9 mouse cellular contexts compared by ENCODE assay signal in the genomic region with DNA sequence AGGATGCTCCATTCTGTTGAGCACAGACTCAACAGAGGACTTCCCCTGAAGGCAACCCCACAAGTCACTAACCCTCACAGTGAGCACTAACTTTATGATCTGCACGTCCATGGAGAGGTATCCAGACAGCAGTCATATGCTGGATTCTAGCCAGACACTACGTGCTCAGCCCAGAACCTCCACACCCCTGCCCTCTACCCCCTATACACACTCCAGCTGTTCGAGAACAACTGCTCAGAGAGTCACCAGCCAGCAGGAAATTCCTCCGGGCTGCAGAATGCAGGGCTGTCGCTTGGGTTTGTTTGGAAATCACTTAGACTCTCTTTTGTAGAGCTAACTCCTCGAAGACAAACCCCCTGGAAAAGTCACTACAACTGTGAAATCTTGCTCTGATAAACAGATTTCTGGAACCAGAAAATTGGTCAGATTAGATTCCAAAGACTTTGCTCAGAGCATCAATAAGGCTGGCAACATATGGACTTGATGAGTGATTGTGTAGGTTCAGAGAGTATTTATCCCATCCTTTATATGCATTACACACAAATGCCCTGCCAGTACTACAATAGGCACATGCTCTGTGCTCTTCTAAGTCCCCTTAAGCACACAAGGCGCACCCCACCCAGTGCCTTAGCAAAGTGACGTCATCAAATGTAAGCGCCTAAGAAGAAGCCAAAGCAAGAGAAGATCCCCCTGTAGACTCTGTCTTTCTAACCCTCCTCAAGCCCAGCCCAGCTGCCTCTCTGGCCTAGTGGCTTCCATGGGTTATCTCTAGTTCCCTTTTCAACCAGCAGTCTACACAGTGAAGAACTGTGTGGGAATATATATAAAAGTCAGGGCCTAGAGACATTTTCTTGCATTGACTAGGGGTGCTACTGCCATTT.
DNase-seq lines count a peak whose midpoint lies in the region; ATAC-seq and TF ChIP-seq lines count a peak whose summit lies in the region.
"Had no signal": no experiment of that assay in that cellular context is flagged by ENCODE, and none has a peak within 500 bp of the region (broad histone marks: within the 10 kb centered on the region; RNA-seq: fewer than 3 reads in every experiment).

No protein-coding gene starts in this region.

- ATAC-seq in heart, embryonic 16.5 days (replicated peaks; ENCODE audit: extremely low read depth, insufficient read depth, low FRiP score): 0 out of 2 replicates have a peak, but pooled peaks have one; percentile 5
- ATAC-seq in limb, embryonic 14.5 days (ENCODE audit: low FRiP score, low read depth): peak; percentile 64
- ATAC-seq in erythroid progenitor cell, adult 5-6 weeks (replicated peaks; ENCODE audit: low FRiP score, poor library complexity, severe bottlenecking): no peak
- ATAC-seq: CD4-positive, CD25-positive, alpha-beta regulatory T cell, adult 4 months had no signal

- no peak for TF ChIP-seq POLR2A in limb, embryonic 14.5 days (IDR thresholded peaks at IDR 0.05; ENCODE audit: borderline replicate concordance, extremely low read depth, insufficient read depth, insufficient read length)

- H3K27ac ChIP-seq in heart, embryonic 16.5 days (ENCODE audit: low read length): peak overlapping the region; percentile 33; the same call in 1 of the 2 replicates
- H3K27ac ChIP-seq in limb, embryonic 14.5 days (replicated peaks; ENCODE audit: low read depth, low read length): 0 out of 2 replicates have a peak overlapping the region, but pooled peaks have one; percentile 1
- no peak overlapping the region for H3K27ac ChIP-seq in gastrocnemius, adult 2 months

- H3K4me2 ChIP-seq in heart, embryonic 16.5 days (ENCODE audit: low read depth, low read length): no peak overlapping the region
- H3K4me2 ChIP-seq in limb, embryonic 14.5 days (replicated peaks; ENCODE audit: low read depth, low read length, severe bottlenecking): no peak overlapping the region

- H3K36me3 ChIP-seq in heart, embryonic 16.5 days (ENCODE audit: control insufficient read depth, insufficient read depth): no peaks in the 10 kb centered on the region
- H3K36me3 ChIP-seq in limb, embryonic 14.5 days (ENCODE audit: control insufficient read depth, insufficient read depth, low read length): peaks cover 12% of the 10 kb centered on the region; the same call in 1 of the 2 replicates

- no peak overlapping the region for H3K4me3 ChIP-seq in heart, embryonic 16.5 days (ENCODE audit: low read length)
- no peak overlapping the region for H3K4me3 ChIP-seq in limb, embryonic 14.5 days (replicated peaks; ENCODE audit: low read length)
- no peak overlapping the region for H3K4me3 ChIP-seq in gastrocnemius, adult 2 months

- intact Hi-C loops in gastrocnemius, adult 2 months (cut with DNase I): no loop called here

- H3K9ac ChIP-seq in heart, embryonic 16.5 days (ENCODE audit: low read length): no peak overlapping the region
- H3K9ac ChIP-seq in limb, embryonic 14.5 days (ENCODE audit: low read depth, low read length, severe bottlenecking): no peak overlapping the region

- DNase-seq in heart, adult 8-10 months (ENCODE audit: low spot score): no peak
- DNase-seq in lung, postnatal 10 days: peak; percentile 65
- no peak for DNase-seq in lung, postnatal 14 days
- DNase-seq in limb, embryonic 14.5 days (ENCODE audit: low spot score): peak; percentile 65
- DNase-seq in thymus, postnatal 25 days: peak; percentile 41
- DNase-seq in gastrocnemius, adult 2 months: no peak

- H3K4me1 ChIP-seq in heart, embryonic 16.5 days (ENCODE audit: control insufficient read depth, insufficient read depth, low read length): peaks cover 42% of the 10 kb centered on the region
- peaks cover 34% of the 10 kb centered on the region for H3K4me1 ChIP-seq in limb, embryonic 14.5 days (ENCODE audit: control insufficient read depth, insufficient read depth, low read length)

- WGBS in heart, embryonic 16.5 days: 42% methylated on average over 9 of the region's 9 CpGs
- 41% methylated on average over 9 of the region's 9 CpGs for WGBS in limb, embryonic 14.5 days

- TF ChIP-seq CTCF in gastrocnemius, adult 2 months (IDR thresholded peaks at IDR 0.05): no peak

- no peaks in the 10 kb centered on the region for H3K27me3 ChIP-seq in heart, embryonic 16.5 days (ENCODE audit: control insufficient read depth, insufficient read depth, low read length)
- H3K27me3 ChIP-seq in limb, embryonic 14.5 days (ENCODE audit: control insufficient read depth, insufficient read depth, low read length): no peaks in the 10 kb centered on the region

- no peaks in the 10 kb centered on the region for H3K9me3 ChIP-seq in heart, embryonic 16.5 days (replicated peaks; ENCODE audit: control insufficient read depth, low read length)
- H3K9me3 ChIP-seq in limb, embryonic 14.5 days (ENCODE audit: control insufficient read depth, low read length): no peaks in the 10 kb centered on the region

Comparison
In these comparisons a context has a peak if more than half of its experiments do, and no peak if none do; other contexts are left out.
1. DNase-seq: peak in lung, postnatal 10 days (single experiment), limb, embryonic 14.5 days (single experiment) and thymus, postnatal 25 days (single experiment); none in heart, adult 8-10 months (single experiment), lung, postnatal 14 days (single experiment) and gastrocnemius, adult 2 months (single experiment).